Mouse (Mus musculus) limb, embryonic 15.5 days (tissue): ENCODE results near the gene Gm17662. TPM values are rescaled to one million over a fixed set of nuclear protein-coding genes. Genes with fewer than 3 reads are reported as not detected.

Source experiments
- ATAC-seq: fragments of 200-750 bp; cut with Nextera tagmentation; 2 replicates; pipeline ENCODE4 v1.8.0; 2017; ENCODE audit warnings: low read depth, moderate TSS enrichment; ENCODE audit not compliant: insufficient number of reproducible peaks, low FRiP score, low TSS enrichment
- H3K27ac ChIP-seq: fragments of 300-500 bp; sonication (generic); 2 replicates; pipeline ENCODE4 v1.5.1; 2015; ENCODE audit warnings: moderate library complexity, mild to moderate bottlenecking, inconsistent platforms
- H3K27me3 ChIP-seq: fragments of 300-500 bp; sonication (generic); 2 replicates; pipeline ENCODE4 v1.6.1; 2015; ENCODE audit warnings: inconsistent platforms
- H3K36me3 ChIP-seq: fragments of 300-500 bp; sonication (generic); 2 replicates; pipeline ENCODE4 v1.6.1; 2015; ENCODE audit warnings: inconsistent platforms
- H3K4me1 ChIP-seq: fragments of 300-500 bp; sonication (generic); 2 replicates; pipeline ENCODE4 v1.6.1; 2015; ENCODE audit warnings: inconsistent platforms
- H3K4me2 ChIP-seq: fragments of 300-500 bp; sonication (generic); 2 replicates; pipeline ENCODE4 v1.6.1; 2015; ENCODE audit warnings: mild to moderate bottlenecking, inconsistent platforms
- H3K4me3 ChIP-seq: fragments of 300-500 bp; sonication (generic); 2 replicates; pipeline ENCODE4 v1.5.1; 2015; ENCODE audit warnings: mild to moderate bottlenecking, inconsistent platforms
- H3K9ac ChIP-seq: fragments of 300-500 bp; sonication (generic); 2 replicates; pipeline ENCODE4 v1.6.1; 2015; ENCODE audit warnings: inconsistent platforms
- H3K9me3 ChIP-seq: fragments of 300-500 bp; sonication (generic); 2 replicates; pipeline ENCODE4 v1.6.1; 2016; ENCODE audit warnings: inconsistent platforms
- WGBS: fragments of 180-500 bp; shearing (Covaris S2); methylation state at CpG from one replicate; pipeline ENCODE4 v1.1.7; 2015; 5-methylcytosine and 5-hydroxymethylcytosine counted together
- polyA plus RNA-seq: library from polyadenylated mRNA; unstranded; fragments of >200 nt; fragmentation: Nextera tagmentation; extraction: Ambion mirVana; gene quantifications from 2 replicates; pipeline ENCODE4 v1.2.1, GENCODE M21; 2015

The Gm17662 gene
- polyA plus RNA-seq = not detected in 2 replicates

DNA sequence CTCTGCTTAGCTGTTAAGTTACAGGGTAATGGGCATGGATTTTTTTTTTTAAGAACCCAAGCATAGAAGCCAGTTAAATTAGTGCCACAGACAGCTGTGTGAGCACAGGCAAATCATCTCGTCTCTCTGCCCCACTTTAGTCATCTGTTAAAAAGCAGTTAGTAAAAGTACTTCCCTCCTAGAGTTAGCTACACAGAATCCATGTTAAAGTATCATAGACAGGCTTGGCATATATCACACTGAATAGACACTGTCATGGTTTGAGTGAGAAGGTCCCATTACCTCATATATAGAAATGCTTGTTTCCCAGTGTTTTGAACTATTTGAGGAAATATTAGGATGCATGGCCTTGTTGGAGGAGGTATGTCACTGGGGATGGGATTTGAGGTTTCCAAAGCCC lies at the start of gene Gm17662:
TSS of gene Gm17662 (plus strand) at position 301 of the 400 bp plus-strand sequence.
- H3K36me3 ChIP-seq = no peaks in the 10 kb centered on the region
- no peaks in the 10 kb centered on the region for H3K27me3 ChIP-seq
- no peaks in the 10 kb centered on the region for H3K9me3 ChIP-seq
- H3K27ac ChIP-seq = no peak within 1 kb of the TSS
- 49% methylated on average over 1 of the region's 1 CpGs for WGBS
- no peak within 1 kb of the TSS for H3K4me2 ChIP-seq
- H3K4me1 ChIP-seq = no peaks in the 10 kb centered on the region
- H3K9ac ChIP-seq = no peak within 1 kb of the TSS
- no peak for ATAC-seq
- no peak within 1 kb of the TSS for H3K4me3 ChIP-seq

DNA sequence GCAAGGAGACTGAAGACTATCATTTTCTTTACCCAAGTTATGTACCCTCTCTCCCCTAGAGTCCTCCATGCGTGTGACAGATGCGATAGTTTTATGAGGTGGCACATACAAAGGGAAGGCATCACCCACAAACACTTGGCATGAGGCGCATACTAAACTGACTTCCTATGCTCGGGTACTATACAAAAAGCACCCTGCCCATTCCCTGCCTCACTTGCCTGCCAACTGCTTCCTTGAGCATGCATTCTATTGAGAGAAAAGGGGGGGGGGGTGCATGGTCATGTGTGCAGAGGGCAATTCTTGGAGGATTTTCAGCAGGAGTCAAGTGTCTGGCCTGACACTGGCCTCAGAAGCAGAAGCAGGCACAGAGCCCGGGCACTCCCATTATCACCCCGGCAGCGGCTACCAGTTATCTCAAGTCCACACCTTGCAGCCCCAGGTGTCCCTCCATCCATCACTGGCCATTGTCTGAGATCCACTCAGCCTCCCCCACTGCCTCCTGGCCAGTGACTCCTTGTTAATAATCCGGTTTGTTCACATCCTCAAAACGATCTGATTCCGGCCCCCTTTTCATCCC lies 46.3 kb upstream of the Gm17662 start:
- H3K4me1 ChIP-seq = no peaks in the 10 kb centered on the region
- no peak overlapping the region for H3K4me2 ChIP-seq
- H3K27ac ChIP-seq = no peak overlapping the region
- H3K27me3 ChIP-seq = no peaks in the 10 kb centered on the region
- H3K9me3 ChIP-seq = no peaks in the 10 kb centered on the region
- 74% methylated on average over 10 of the region's 10 CpGs for WGBS
- no peak overlapping the region for H3K9ac ChIP-seq
- ATAC-seq = no peak
- H3K4me3 ChIP-seq = no peak overlapping the region
- no peaks in the 10 kb centered on the region for H3K36me3 ChIP-seq

DNA sequence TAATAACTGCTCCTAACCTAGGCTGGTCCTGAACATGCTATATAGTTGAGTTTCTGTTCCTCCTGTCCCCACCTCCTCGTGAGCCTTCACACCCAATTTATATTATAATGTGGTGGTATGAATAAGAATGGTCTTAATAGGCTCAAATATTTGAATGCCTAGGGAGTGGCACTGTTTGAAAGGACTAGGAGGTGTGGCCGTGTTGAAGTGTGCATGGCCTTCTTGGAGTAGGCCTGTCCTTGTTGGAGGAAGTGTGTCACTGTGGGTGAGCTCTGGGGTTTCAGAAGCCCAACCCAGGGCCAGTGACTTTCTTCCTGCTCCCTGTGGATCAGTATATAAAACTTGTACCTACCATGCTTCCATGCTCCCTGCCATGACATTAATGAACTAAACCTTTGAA lies 43.5 kb upstream of the Gm17662 start:
- no peak for ATAC-seq
- WGBS = 76% methylated on average over 2 of the region's 2 CpGs
- Histone ChIP-seq H3K4me2 (no peak overlapping the region), H3K36me3 (no peaks in the 10 kb centered on the region), H3K4me3 (no peak overlapping the region), H3K9ac (no peak overlapping the region), H3K9me3 (no peaks in the 10 kb centered on the region), H3K4me1 (no peaks in the 10 kb centered on the region), H3K27ac (no peak overlapping the region), H3K27me3 (no peaks in the 10 kb centered on the region)

DNA sequence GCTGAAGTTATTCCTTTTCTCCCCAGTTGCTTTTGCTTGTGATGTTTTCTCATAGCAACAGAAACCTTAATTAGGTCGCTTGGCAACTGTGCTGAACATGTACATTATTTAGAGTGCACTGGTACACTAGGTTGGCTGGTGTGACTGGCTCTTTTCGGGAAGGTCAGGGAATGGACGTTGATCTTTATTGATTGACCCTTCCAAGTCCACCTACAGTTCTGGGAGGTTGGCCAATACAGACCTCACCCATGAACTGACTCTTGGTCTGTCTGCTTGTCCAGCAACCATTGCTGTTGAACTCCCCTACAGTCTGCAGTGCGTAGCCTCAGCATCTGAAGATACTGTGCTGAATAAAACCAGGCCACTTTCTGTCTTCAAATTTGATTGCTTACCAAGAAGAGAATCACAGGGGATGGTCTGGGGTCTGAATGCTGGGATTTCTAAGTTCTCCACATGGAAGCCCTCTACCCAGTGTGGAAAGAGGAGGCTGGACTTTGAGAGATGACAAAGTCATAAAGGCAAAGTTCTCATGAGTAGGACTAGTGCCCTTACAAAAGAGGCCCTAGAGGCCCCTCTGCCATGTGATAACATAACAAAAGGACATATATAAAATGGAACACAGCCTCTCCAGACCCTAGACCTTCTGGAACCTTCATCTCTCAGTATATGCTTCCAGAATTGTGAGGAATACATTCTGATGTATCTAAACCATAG lies 40.5 kb upstream of the Gm17662 start:
- Histone ChIP-seq H3K9ac (no peak overlapping the region), H3K4me3 (no peak overlapping the region), H3K4me2 (no peak overlapping the region), H3K27me3 (no peaks in the 10 kb centered on the region), H3K9me3 (no peaks in the 10 kb centered on the region), H3K27ac (no peak overlapping the region), H3K36me3 (no peaks in the 10 kb centered on the region), H3K4me1 (no peaks in the 10 kb centered on the region)
- WGBS = 91% methylated on average over 4 of the region's 4 CpGs
- ATAC-seq = no peak

DNA sequence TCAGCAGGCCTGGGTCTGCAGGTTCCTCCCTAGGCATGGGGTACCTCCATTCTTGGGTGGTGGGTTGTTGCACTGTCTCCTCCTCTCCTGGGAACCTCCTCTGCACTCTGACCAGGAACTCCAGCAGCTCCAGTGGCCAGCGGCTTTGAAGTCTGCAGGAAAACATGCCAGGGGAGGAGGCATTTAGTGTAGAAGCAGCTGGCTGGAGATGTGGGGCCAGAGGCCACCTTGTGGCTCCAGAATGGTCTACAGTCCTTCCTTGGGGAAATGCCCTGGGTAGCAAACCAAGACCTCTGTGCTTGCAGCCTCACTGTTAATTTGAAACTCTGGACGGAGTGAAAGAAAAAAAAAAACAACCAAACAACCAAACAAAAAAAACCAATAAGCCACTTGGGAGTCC lies 39.6 kb upstream of the Gm17662 start:
- no peak for ATAC-seq
- Histone ChIP-seq H3K4me1 (no peaks in the 10 kb centered on the region), H3K9me3 (no peaks in the 10 kb centered on the region), H3K27me3 (no peaks in the 10 kb centered on the region), H3K36me3 (no peaks in the 10 kb centered on the region), H3K27ac (no peak overlapping the region), H3K4me2 (no peak overlapping the region), H3K9ac (no peak overlapping the region), H3K4me3 (no peak overlapping the region)
- WGBS = 42% methylated on average over 2 of the region's 2 CpGs

DNA sequence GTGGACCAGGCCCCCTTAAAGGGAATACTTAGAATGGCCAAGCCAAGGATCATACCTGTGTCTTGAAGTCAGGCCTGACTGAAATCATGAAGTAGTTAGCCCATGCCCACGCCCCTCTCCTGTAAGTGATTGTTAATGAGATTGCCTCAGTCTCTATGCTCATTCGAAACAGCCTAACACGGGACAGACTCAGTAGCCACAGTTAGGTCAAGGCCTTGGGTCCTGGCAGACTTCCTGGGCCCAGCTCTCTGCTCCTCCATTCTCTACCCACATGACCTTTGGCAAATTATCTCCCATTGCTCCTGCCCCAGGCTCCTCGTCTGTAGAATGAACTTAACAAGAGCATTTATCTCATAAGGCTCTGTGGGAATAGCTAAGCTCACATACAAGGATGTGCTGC lies 38.1 kb upstream of the Gm17662 start:
- Histone ChIP-seq H3K4me1 (no peaks in the 10 kb centered on the region), H3K4me3 (no peak overlapping the region), H3K27me3 (no peaks in the 10 kb centered on the region), H3K4me2 (no peak overlapping the region), H3K36me3 (no peaks in the 10 kb centered on the region), H3K27ac (no peak overlapping the region), H3K9ac (no peak overlapping the region), H3K9me3 (no peaks in the 10 kb centered on the region)
- no peak for ATAC-seq
- WGBS = 60% methylated on average over 4 of the region's 4 CpGs

DNA sequence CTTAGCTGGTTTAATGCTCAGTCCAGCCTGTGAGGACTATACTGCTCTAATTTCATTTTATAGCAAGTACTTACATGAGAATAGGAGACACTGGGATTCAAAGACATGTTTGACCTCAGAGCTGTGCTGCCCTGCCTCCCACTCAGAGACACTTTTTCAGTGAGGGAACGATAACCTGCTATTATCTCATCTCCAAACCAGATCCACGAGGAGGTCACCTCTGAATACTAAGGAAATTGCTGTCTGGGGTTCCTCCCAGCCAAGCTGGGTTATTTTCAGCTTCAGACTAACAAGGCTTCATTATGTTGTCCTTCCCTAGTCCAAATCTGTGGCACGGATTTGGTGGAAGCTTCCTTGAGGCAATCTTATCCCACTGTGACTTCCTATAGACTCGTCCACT lies 37.2 kb upstream of the Gm17662 start:
- 54% methylated on average over 4 of the region's 4 CpGs for WGBS
- Histone ChIP-seq H3K9ac (no peak overlapping the region), H3K4me2 (no peak overlapping the region)

DNA sequence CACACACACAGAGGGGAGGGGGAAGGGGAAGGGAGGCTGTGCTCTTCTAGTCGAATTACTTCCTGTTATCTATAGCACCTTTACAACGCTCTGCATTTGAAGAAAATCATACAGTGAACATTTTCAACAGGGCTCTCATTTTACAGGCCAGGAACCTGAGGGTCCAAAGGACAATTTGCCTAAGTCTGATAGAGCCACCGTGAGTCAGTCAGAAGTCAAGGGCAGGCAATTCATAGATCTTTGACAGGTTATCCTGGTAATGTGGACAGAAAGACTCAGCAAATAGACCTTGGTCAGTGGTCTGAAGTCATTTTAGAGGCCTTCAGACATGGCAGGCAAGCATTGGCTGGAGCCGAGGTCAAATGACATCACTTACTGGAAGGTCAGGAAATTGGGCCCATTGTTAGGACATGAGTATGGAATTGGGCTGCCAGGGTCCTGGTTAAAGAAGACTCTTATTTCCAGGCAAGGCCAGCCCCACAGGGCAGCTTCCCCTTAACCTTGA lies 33.5 kb upstream of the Gm17662 start:
- H3K9me3 ChIP-seq = no peaks in the 10 kb centered on the region
- H3K36me3 ChIP-seq = no peaks in the 10 kb centered on the region
- H3K9ac ChIP-seq = no peak overlapping the region
- no peak overlapping the region for H3K27ac ChIP-seq
- H3K4me3 ChIP-seq = no peak overlapping the region
- H3K4me1 ChIP-seq = no peaks in the 10 kb centered on the region
- no peak overlapping the region for H3K4me2 ChIP-seq
- 75% methylated on average over 4 of the region's 4 CpGs for WGBS
- ATAC-seq = no peak
- H3K27me3 ChIP-seq = no peaks in the 10 kb centered on the region

More for the DNA sequence above, 37.2 kb upstream of the Gm17662 start:
- Histone ChIP-seq H3K36me3 (no peaks in the 10 kb centered on the region), H3K27ac (no peak overlapping the region), H3K4me3 (no peak overlapping the region), H3K27me3 (no peaks in the 10 kb centered on the region), H3K4me1 (no peaks in the 10 kb centered on the region), H3K9me3 (no peaks in the 10 kb centered on the region)
- ATAC-seq = no peak

DNA sequence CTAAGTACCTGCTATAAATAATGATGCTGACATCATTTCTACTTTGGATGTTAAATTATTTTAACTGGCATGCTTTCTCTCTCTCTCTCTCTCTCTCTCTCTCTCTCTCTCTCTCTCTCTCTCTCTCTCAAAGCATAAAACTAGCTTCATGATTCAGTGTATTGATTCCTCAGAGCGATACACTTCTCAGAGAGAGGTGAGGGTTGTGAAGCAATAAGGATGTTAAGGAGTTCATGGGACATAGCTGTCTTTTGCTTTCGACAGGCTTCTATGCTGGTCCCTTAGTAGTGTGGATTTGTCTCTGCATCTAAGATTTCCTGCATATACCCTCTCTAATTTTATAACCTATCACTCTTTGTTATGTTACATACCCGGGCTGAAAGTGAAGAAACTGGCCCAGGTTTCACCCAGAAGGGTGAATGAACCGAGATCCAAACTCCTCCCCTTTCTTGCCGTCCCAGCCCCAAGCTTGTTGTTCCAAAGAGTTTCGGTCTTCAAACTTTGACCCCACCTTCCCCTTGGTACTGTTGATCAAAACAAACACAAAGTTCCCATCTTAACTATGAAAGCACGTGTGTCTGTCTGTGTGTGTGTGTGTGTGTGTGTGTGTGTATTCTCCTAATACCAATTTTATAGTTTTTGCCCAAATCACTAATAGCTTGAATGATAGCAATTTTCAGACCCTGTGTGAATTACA lies 32.6 kb upstream of the Gm17662 start:
- Histone ChIP-seq H3K4me3 (no peak overlapping the region), H3K9me3 (no peaks in the 10 kb centered on the region)
- WGBS = 71% methylated on average over 7 of the region's 7 CpGs

DNA sequence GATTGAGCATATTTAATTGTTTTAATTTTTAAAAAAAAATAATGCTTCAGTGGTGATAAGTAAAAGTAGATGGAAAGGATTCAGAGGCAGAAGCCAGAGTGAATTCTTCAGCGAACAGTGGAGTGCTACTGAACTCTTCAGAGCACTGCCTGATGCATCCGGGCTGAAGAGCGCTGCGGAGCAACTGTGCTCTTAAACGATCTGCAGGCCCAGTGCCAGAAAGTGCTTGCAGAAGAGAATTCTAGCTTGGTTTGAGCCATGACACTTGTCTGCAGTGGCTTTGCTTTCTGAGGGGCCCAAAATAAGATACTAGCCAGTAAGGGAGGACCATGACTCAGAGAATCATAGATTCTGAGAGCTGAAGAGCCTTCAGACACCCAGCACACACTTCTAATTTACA lies 28.2 kb upstream of the Gm17662 start:
- no peak for ATAC-seq
- 68% methylated on average over 5 of the region's 5 CpGs for WGBS
- Histone ChIP-seq H3K4me2 (no peak overlapping the region), H3K27ac (no peak overlapping the region), H3K9me3 (no peaks in the 10 kb centered on the region), H3K27me3 (no peaks in the 10 kb centered on the region), H3K4me3 (no peak overlapping the region), H3K4me1 (no peaks in the 10 kb centered on the region), H3K36me3 (no peaks in the 10 kb centered on the region), H3K9ac (no peak overlapping the region)

More for the DNA sequence above, 32.6 kb upstream of the Gm17662 start:
- H3K4me2 ChIP-seq = no peak overlapping the region
- H3K4me1 ChIP-seq = no peaks in the 10 kb centered on the region
- H3K36me3 ChIP-seq = no peaks in the 10 kb centered on the region
- no peaks in the 10 kb centered on the region for H3K27me3 ChIP-seq
- H3K27ac ChIP-seq = no peak overlapping the region
- ATAC-seq = no peak
- H3K9ac ChIP-seq = no peak overlapping the region

DNA sequence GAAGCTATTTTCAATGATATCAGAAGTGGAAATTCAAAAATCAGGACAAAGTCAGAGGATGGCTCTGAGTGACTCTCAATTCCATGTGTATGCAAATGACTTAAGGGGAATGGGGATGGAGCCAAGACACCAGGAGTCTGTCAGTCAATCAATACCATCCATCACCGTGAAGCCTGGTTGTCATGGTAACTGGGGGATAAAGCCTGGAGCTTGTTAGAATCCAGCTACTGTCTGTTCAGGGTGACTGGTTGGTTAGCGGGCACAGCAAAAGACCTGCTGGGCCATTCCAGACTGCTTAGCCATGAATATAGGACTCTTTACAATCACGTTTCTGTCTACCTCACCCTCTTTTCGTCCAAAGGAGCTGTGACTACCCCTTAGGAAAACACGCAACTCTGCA lies 22.0 kb upstream of the Gm17662 start:
- Histone ChIP-seq H3K4me1 (no peaks in the 10 kb centered on the region), H3K36me3 (no peaks in the 10 kb centered on the region), H3K9me3 (no peaks in the 10 kb centered on the region), H3K27me3 (no peaks in the 10 kb centered on the region), H3K4me3 (no peak overlapping the region), H3K9ac (no peak overlapping the region), H3K27ac (no peak overlapping the region), H3K4me2 (no peak overlapping the region)
- 59% methylated on average over 5 of the region's 5 CpGs for WGBS
- ATAC-seq = no peak

DNA sequence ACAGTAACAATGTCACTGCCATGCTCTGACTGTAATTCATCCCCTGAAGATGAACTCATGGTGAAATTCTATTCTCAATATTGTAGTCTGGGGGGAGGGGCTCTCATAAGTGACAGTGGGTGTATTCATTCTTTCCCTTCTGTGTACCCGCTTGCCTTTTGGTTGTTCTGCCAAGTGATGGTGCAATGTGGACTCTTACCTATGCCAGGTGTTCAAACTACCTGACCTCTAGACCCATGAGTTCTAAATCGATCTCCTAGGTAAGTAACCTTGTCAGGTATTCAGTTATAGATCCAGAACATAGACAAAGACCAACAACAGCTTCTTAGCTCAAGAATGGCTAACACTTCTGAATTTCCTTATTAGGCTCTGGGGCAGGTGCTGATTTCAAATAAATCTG lies 18.8 kb upstream of the Gm17662 start:
- WGBS = 74% methylated on average over 2 of the region's 2 CpGs
- no peak for ATAC-seq
- H3K4me2 ChIP-seq = no peak overlapping the region
- no peaks in the 10 kb centered on the region for H3K27me3 ChIP-seq
- no peak overlapping the region for H3K4me3 ChIP-seq
- no peak overlapping the region for H3K27ac ChIP-seq
- no peak overlapping the region for H3K9ac ChIP-seq
- H3K36me3 ChIP-seq = no peaks in the 10 kb centered on the region
- no peaks in the 10 kb centered on the region for H3K9me3 ChIP-seq
- no peaks in the 10 kb centered on the region for H3K4me1 ChIP-seq
